Comparison of ENCODE assay signal across 14 mouse cellular contexts in the genomic region with DNA sequence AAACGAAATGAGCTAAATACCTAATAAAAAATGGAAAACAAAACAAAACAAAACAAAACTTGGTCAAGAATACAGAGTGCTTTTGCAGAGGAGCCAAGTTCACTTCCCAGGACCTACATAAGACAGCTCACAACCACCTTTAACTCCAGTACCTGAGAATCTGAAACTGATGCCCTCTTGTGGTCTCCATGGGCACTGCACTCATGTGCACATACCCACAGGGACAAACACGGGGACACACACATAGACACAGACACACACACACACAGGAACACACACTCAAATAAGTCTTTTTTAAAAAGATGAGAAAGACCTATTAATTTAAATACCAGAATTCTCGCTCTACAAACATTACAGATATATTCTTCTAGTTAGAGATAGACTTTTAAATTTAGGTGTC.
A peak's percentile ranks its signal among the peaks of the same experiment; 100 is the strongest.
DNase-seq lines count a peak whose midpoint lies in the region; ATAC-seq and TF ChIP-seq lines count a peak whose summit lies in the region.
"Had no signal": no experiment of that assay in that cellular context is flagged by ENCODE, and none has a peak within 500 bp of the region (broad histone marks: within the 10 kb centered on the region; RNA-seq: fewer than 3 reads in every experiment).

No protein-coding gene starts in this region.

- peaks cover 9% of the 10 kb centered on the region; the same call in 1 of the 2 replicates for H3K4me1 ChIP-seq in lung, postnatal 0 days (ENCODE audit: insufficient read depth, low read depth, low read length)

- no peak for ATAC-seq in lung, postnatal 0 days

- H3K4me3 ChIP-seq in lung, postnatal 0 days (ENCODE audit: low read depth, low read length) = no peak overlapping the region
- H3K4me3 ChIP-seq: liver, embryonic 13.5 days had no signal

- DNase-seq in heart, adult 11 months = peak; percentile 78
- DNase-seq in heart, postnatal 4 days = no peak
- no peak for DNase-seq in lung, postnatal 0 days (ENCODE audit: low spot score)
- no peak for DNase-seq in lung, postnatal 36 days
- peak; percentile 31 for DNase-seq in T-cell, adult 2 months (ENCODE audit: low spot score)
- DNase-seq in thymus, postnatal 14 days = peak; percentile 14
- no peak for DNase-seq in urinary bladder, postnatal 14 days (ENCODE audit: low spot score)
- no peak for DNase-seq in adrenal gland, postnatal 36 days
- DNase-seq: embryo, embryonic 11 days; gastrocnemius, postnatal 10 days; heart, postnatal 10 days; kidney, adult 18-20 months; liver, embryonic 13.5 days; midbrain, embryonic 14.5 days had no signal

- no peak overlapping the region for H3K27ac ChIP-seq in lung, postnatal 0 days (ENCODE audit: low read length)
- H3K27ac ChIP-seq: liver, embryonic 13.5 days had no signal

- H3K36me3 ChIP-seq in lung, postnatal 0 days (ENCODE audit: insufficient read depth, low read length) = no peaks in the 10 kb centered on the region

- TF ChIP-seq CTCF in lung, postnatal 0 days (IDR thresholded peaks at IDR 0.05) = peak; percentile 52

- no peak overlapping the region for H3K4me2 ChIP-seq in lung, postnatal 0 days (replicated peaks; ENCODE audit: low read depth, low read length)
- H3K4me2 ChIP-seq: liver, embryonic 13.5 days had no signal

- no peaks in the 10 kb centered on the region for H3K9me3 ChIP-seq in lung, postnatal 0 days (ENCODE audit: low read length)
- H3K9me3 ChIP-seq: liver, embryonic 13.5 days had no signal

- H3K27me3 ChIP-seq in lung, postnatal 0 days (replicated peaks; ENCODE audit: insufficient read depth, low read length) = no peaks in the 10 kb centered on the region
- H3K27me3 ChIP-seq: liver, embryonic 13.5 days had no signal

- H3K9ac ChIP-seq in lung, postnatal 0 days (replicated peaks; ENCODE audit: low read depth) = no peak overlapping the region
- H3K9ac ChIP-seq: liver, embryonic 13.5 days had no signal

- no peak for TF ChIP-seq EP300 in lung, postnatal 0 days (IDR thresholded peaks at IDR 0.05)

- WGBS in lung, postnatal 0 days = 97% methylated on average over 3 of the region's 3 CpGs

Comparison
In these comparisons a context has a peak if more than half of its experiments do, and no peak if none do; other contexts are left out.
1. DNase-seq: peak in heart, adult 11 months (single experiment), T-cell, adult 2 months (single experiment) and thymus, postnatal 14 days (single experiment); none in heart, postnatal 4 days (single experiment), lung, postnatal 0 days (single experiment), lung, postnatal 36 days (single experiment), urinary bladder, postnatal 14 days (single experiment) and adrenal gland, postnatal 36 days (0 of 2).